Mouse (Mus musculus) C2C12 (cell line): ENCODE measurements at regions not wholly inside any gene's neighbourhood (a gene's known extent, or its start where the extent isn't known, plus 50 kb on each side); places are given as distances from the start of the nearest gene placed in this dataset.

Experiments
- CEBPB ChIP-seq: IDR thresholded peaks from one replicate; pipeline ENCODE4 v1.6.1; 2011; ENCODE audit warnings: low read depth, mild to moderate bottlenecking, control low read depth, moderate library complexity
- CTCF ChIP-seq: IDR thresholded peaks from one replicate; pipeline ENCODE4 v1.5.1; 2011; ENCODE audit not compliant: control insufficient read depth, insufficient read depth, insufficient read length
- FOSL1 ChIP-seq: IDR thresholded peaks from one replicate; pipeline ENCODE4 v1.8.0; 2011; ENCODE audit warnings: mild to moderate bottlenecking, low read length; ENCODE audit not compliant: poor library complexity, insufficient read depth, severe bottlenecking
- MAX ChIP-seq: IDR thresholded peaks from one replicate; pipeline ENCODE4 v1.6.1; 2011; ENCODE audit warnings: mild to moderate bottlenecking, control low read depth
- MYOD1 ChIP-seq: IDR thresholded peaks from one replicate; pipeline ENCODE4 v1.6.1; 2011; ENCODE audit warnings: low read depth; ENCODE audit not compliant: control insufficient read depth, insufficient read length
- USF1 ChIP-seq: IDR thresholded peaks from one replicate; pipeline ENCODE4 v1.6.1; 2011; ENCODE audit warnings: low read depth, mild to moderate bottlenecking, control low read depth, moderate library complexity

DNA sequence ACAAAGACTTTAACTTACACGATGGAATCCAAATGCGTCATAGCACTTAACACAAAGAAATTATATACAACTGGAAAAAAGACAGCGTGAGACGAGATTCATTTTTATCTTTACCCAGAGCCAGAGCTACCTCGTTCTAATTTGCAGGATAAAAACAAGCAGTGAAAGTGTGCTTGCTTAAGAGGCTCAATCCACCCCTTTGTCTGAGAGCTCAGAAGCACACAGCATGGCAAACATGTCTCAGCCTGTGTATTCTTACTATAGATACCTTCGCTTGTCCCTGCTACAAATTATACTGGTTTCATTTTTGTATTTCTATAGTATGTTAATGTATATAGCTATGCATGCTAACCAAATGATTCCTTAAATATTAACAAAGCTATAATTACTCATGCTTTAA is 337.8 kb downstream of the Klf6 start:
- no peak for TF ChIP-seq CTCF
- no peak for TF ChIP-seq MAX
- no peak for TF ChIP-seq USF1
- no peak for TF ChIP-seq MYOD1
- TF ChIP-seq FOSL1, result no peak
- TF ChIP-seq CEBPB, result no peak
